Mouse (Mus musculus) CD8-positive naive resting alpha-beta T cell, adult 57 days (primary cell): ENCODE measurements around the gene Tmem56. TPM values are rescaled to one million over a fixed set of nuclear protein-coding genes. Genes with fewer than 3 reads are reported as not detected.

ENCODE experiments used
- total RNA-seq: library from RNA; stranded (reverse); gene quantifications from one replicate; pipeline ENCODE4 v1.2.4, GENCODE M21; 2023

Tmem56 gene
- total RNA-seq = not detected

GRCm38 (mm10) chr3:121282998-121283397 lies at the start of gene Tmem56:
Gene Tmem56 (minus strand): TSS chr3:121283098.

DNA sequence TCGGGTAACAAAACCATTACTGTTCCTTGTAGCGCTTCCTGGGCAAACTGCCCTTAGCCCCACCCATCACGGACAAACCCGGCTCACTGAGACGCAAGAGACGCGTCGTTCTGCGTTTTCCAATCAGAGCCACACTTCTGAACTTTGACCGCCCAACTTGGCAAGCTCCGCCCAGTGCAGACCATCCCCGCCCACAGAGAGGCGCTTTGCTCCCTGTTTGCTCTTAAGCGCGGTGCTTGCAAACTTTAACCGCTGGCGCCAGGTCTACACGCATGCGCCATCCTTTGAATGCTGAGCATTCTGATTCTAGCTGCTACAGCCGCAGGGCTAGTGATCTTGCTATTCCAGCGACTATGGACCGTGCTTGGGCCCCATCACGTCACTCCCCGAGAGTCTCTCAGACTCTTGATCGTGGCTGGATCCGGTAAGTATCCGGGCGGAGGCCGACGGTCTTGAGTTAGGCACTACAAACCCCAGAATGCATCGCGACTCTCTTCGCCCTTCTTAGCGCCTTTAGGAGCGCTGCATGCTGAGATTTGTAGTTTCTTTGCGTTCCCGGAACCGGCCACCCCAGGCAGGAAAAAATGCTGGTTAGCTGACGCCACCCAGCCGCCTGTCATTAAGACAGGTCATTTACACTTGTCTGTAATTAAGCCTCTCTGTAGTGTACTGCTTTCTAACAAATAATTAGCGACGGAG lies 8.8 kb upstream of the Tmem56 start, which contains the start of gene Alg14:
Gene Alg14, plus strand, starts transcription at position 214 of the 699 bp plus-strand sequence.

GRCm38 (mm10) chr3:121171243-121171871 lies 111.5 kb downstream of the Tmem56 start, which contains the start of gene Rwdd3:
Gene Rwdd3 (minus strand): TSS chr3:121171695.

Other genes with a start within 250 kb of the Tmem56 start
- gene Rwdd3, start 111.4 kb downstream of the Tmem56 start, total RNA-seq = 12.0 TPM
- gene Alg14, start 8.7 kb upstream of the Tmem56 start, total RNA-seq = 7.7 TPM
- gene Cnn3, start 143.4 kb upstream of the Tmem56 start, total RNA-seq = 20.2 TPM
- not detected for gene Slc44a3, start 249.3 kb upstream of the Tmem56 start, total RNA-seq